In the genomic region with DNA sequence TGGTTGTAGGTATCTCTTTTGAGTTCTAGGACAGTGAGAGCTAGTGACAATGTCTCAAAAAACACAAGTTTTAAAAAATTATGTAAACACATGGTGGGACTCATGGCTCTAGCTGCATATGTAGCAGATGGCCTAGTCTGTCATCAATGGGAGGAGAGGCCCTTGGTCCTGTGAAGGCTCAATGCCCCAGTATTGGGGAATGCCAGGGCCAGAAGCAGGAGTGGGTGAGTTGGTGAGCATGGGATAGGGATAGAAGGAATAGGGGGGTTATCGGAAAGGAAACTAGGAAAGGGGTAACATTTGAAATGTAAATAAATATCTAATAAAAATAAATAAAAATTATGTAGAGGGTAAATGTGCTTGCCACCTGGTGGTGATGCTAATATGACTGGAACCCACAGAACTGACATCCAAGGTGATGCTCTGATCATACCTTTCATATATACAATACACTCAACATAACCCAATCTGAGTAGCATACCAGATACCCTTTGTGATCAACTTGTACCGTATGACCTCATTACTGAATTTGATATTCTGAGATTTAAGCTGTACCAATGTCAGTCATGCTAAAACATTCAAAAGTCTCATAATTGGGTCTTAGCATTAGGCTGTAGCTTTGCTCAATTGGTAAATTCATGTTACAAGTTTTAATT, we compare ENCODE assay signal across 17 mouse cellular contexts. TPM values are rescaled to one million over a fixed set of nuclear protein-coding genes. Genes with fewer than 3 reads are reported as not detected.
DNase-seq lines count a peak whose midpoint lies in the region; ATAC-seq lines count a peak whose summit lies in the region.
"Had no signal": no experiment of that assay in that cellular context is flagged by ENCODE, and none has a peak within 500 bp of the region (broad histone marks: within the 10 kb centered on the region; RNA-seq: fewer than 3 reads in every experiment).

No protein-coding gene starts in this region.

- 97% methylated on average over 2 of the region's 2 CpGs for WGBS in forebrain, embryonic 10.5 days
- WGBS in forebrain, embryonic 13.5 days = 95% methylated on average over 2 of the region's 2 CpGs
- WGBS in kidney, embryonic 14.5 days = 90% methylated on average over 2 of the region's 2 CpGs
- WGBS in kidney, embryonic 15.5 days = 89% methylated on average over 2 of the region's 2 CpGs
- 97% methylated on average over 2 of the region's 2 CpGs for WGBS in midbrain, embryonic 12.5 days
- 92% methylated on average over 2 of the region's 2 CpGs for WGBS in midbrain, embryonic 10.5 days

- no peak overlapping the region for H3K27ac ChIP-seq in forebrain, embryonic 10.5 days
- no peak overlapping the region for H3K27ac ChIP-seq in forebrain, embryonic 13.5 days
- no peak overlapping the region for H3K27ac ChIP-seq in kidney, embryonic 14.5 days (ENCODE audit: low read depth, low read length)
- H3K27ac ChIP-seq in kidney, embryonic 15.5 days = no peak overlapping the region
- no peak overlapping the region for H3K27ac ChIP-seq in midbrain, embryonic 12.5 days (replicated peaks)
- no peak overlapping the region for H3K27ac ChIP-seq in midbrain, embryonic 10.5 days (replicated peaks)
- H3K27ac ChIP-seq: limb, embryonic 13.5 days; macrophage had no signal

- no peak for ATAC-seq in forebrain, embryonic 13.5 days
- 0 out of 2 replicates have a peak, but pooled peaks have one; percentile 11 for ATAC-seq in kidney, embryonic 14.5 days (ENCODE audit: low FRiP score, low TSS enrichment)
- no peak for ATAC-seq in kidney, embryonic 15.5 days (replicated peaks; ENCODE audit: low FRiP score)
- ATAC-seq in midbrain, embryonic 12.5 days (ENCODE audit: low FRiP score, low read depth) = 0 out of 2 replicates have a peak, but pooled peaks have one; percentile 30
- ATAC-seq: CD4-positive, CD25-positive, alpha-beta regulatory T cell, adult 4 months had no signal

- no peak overlapping the region for H3K4me3 ChIP-seq in forebrain, embryonic 10.5 days
- no peak overlapping the region for H3K4me3 ChIP-seq in forebrain, embryonic 13.5 days
- no peak overlapping the region for H3K4me3 ChIP-seq in kidney, embryonic 14.5 days (ENCODE audit: low read length)
- H3K4me3 ChIP-seq in kidney, embryonic 15.5 days (replicated peaks) = no peak overlapping the region
- no peak overlapping the region for H3K4me3 ChIP-seq in midbrain, embryonic 12.5 days
- H3K4me3 ChIP-seq in midbrain, embryonic 10.5 days = no peak overlapping the region
- H3K4me3 ChIP-seq: limb, embryonic 13.5 days had no signal

- no peak overlapping the region for H3K9ac ChIP-seq in forebrain, embryonic 13.5 days
- no peak overlapping the region for H3K9ac ChIP-seq in kidney, embryonic 14.5 days (ENCODE audit: low read depth, low read length)
- no peak overlapping the region for H3K9ac ChIP-seq in kidney, embryonic 15.5 days
- no peak overlapping the region for H3K9ac ChIP-seq in midbrain, embryonic 12.5 days (replicated peaks)
- H3K9ac ChIP-seq: limb, embryonic 13.5 days; lung, embryonic 14.5 days had no signal

- H3K36me3 ChIP-seq in forebrain, embryonic 10.5 days (replicated peaks) = peaks cover 71% of the 10 kb centered on the region
- H3K36me3 ChIP-seq in forebrain, embryonic 13.5 days (ENCODE audit: poor library complexity, severe bottlenecking) = peaks cover 57% of the 10 kb centered on the region
- peaks cover 58% of the 10 kb centered on the region for H3K36me3 ChIP-seq in kidney, embryonic 14.5 days (ENCODE audit: control insufficient read depth, insufficient read depth, low read length)
- H3K36me3 ChIP-seq in kidney, embryonic 15.5 days = peaks cover 60% of the 10 kb centered on the region
- peaks cover 58% of the 10 kb centered on the region for H3K36me3 ChIP-seq in midbrain, embryonic 12.5 days
- peaks cover 67% of the 10 kb centered on the region for H3K36me3 ChIP-seq in midbrain, embryonic 10.5 days

- no peak overlapping the region for H3K4me2 ChIP-seq in forebrain, embryonic 13.5 days
- H3K4me2 ChIP-seq in kidney, embryonic 14.5 days (replicated peaks; ENCODE audit: low read depth, low read length) = no peak overlapping the region
- H3K4me2 ChIP-seq in kidney, embryonic 15.5 days = no peak overlapping the region
- H3K4me2 ChIP-seq in midbrain, embryonic 12.5 days (replicated peaks) = no peak overlapping the region
- H3K4me2 ChIP-seq: limb, embryonic 13.5 days; lung, embryonic 14.5 days had no signal

- no peaks in the 10 kb centered on the region for H3K9me3 ChIP-seq in forebrain, embryonic 10.5 days
- H3K9me3 ChIP-seq in forebrain, embryonic 13.5 days (replicated peaks) = no peaks in the 10 kb centered on the region
- H3K9me3 ChIP-seq in kidney, embryonic 14.5 days (ENCODE audit: control insufficient read depth, low read length) = no peaks in the 10 kb centered on the region
- no peaks in the 10 kb centered on the region for H3K9me3 ChIP-seq in kidney, embryonic 15.5 days (replicated peaks)
- no peaks in the 10 kb centered on the region for H3K9me3 ChIP-seq in midbrain, embryonic 12.5 days
- no peaks in the 10 kb centered on the region for H3K9me3 ChIP-seq in midbrain, embryonic 10.5 days (replicated peaks)
- H3K9me3 ChIP-seq: limb, embryonic 13.5 days had no signal

- H3K4me1 ChIP-seq in forebrain, embryonic 10.5 days = peaks cover 4% of the 10 kb centered on the region
- H3K4me1 ChIP-seq in forebrain, embryonic 13.5 days = no peaks in the 10 kb centered on the region
- H3K4me1 ChIP-seq in kidney, embryonic 14.5 days (ENCODE audit: control insufficient read depth, insufficient read depth, low read length) = no peaks in the 10 kb centered on the region
- no peaks in the 10 kb centered on the region for H3K4me1 ChIP-seq in kidney, embryonic 15.5 days
- no peaks in the 10 kb centered on the region for H3K4me1 ChIP-seq in midbrain, embryonic 12.5 days
- H3K4me1 ChIP-seq in midbrain, embryonic 10.5 days = no peaks in the 10 kb centered on the region
- H3K4me1 ChIP-seq: limb, embryonic 13.5 days had no signal

- H3K27me3 ChIP-seq in forebrain, embryonic 10.5 days (ENCODE audit: poor library complexity, severe bottlenecking) = no peaks in the 10 kb centered on the region
- no peaks in the 10 kb centered on the region for H3K27me3 ChIP-seq in forebrain, embryonic 13.5 days
- H3K27me3 ChIP-seq in kidney, embryonic 14.5 days (ENCODE audit: control insufficient read depth, insufficient read depth, low read length) = no peaks in the 10 kb centered on the region
- H3K27me3 ChIP-seq in kidney, embryonic 15.5 days = no peaks in the 10 kb centered on the region
- H3K27me3 ChIP-seq in midbrain, embryonic 12.5 days = no peaks in the 10 kb centered on the region
- H3K27me3 ChIP-seq in midbrain, embryonic 10.5 days (ENCODE audit: low read depth, poor library complexity, severe bottlenecking) = no peaks in the 10 kb centered on the region
- H3K27me3 ChIP-seq: limb, embryonic 13.5 days had no signal

- peak; percentile 12 for DNase-seq in forebrain, embryonic 10.5 days (ENCODE audit: extremely low spot score, low spot score)
- DNase-seq in midbrain, embryonic 10.5 days (ENCODE audit: low spot score) = no peak
- DNase-seq in gastrocnemius, postnatal 4 days (ENCODE audit: low spot score in 2 of 2) = no peak
- DNase-seq in urinary bladder, postnatal 25 days (ENCODE audit: low spot score) = no peak
- DNase-seq: adrenal gland, adult 2 months; cerebellum, postnatal 10 days; heart, postnatal 14 days; kidney, postnatal 25 days; lung, embryonic 14.5 days; spleen, adult 18-20 months had no signal

RNA-seq across cellular contexts. Expression of a gene that starts 12.6 kb away (rescaled TPM):
- polyA plus RNA-seq in forebrain, embryonic 10.5 days (2016; fragmentation: Nextera tagmentation; extraction: Ambion mirVana) = 99.3 and 107 TPM in 2 replicates
- polyA plus RNA-seq in forebrain, embryonic 13.5 days (2015; fragmentation: Nextera tagmentation; extraction: Ambion mirVana) = 86.3 and 95.3 TPM in 2 replicates
- polyA plus RNA-seq in kidney, embryonic 14.5 days (2014; fragmentation: Nextera tagmentation; extraction: Ambion mirVana) = 88.7 and 136 TPM in 2 replicates
- 99.6 and 101 TPM in 2 replicates for polyA plus RNA-seq in kidney, embryonic 15.5 days (2015; fragmentation: Nextera tagmentation; extraction: Ambion mirVana)
- 122 and 125 TPM in 2 replicates for polyA plus RNA-seq in midbrain, embryonic 12.5 days (2016; fragmentation: Nextera tagmentation; extraction: Ambion mirVana)
- polyA plus RNA-seq in midbrain, embryonic 10.5 days (2016; fragmentation: Nextera tagmentation; extraction: Ambion mirVana) = 98.2 and 106 TPM in 2 replicates
- total RNA-seq in gastrocnemius, postnatal 4 days (2021) = 10 to 100 TPM; 35.7 to 54.3 TPM

Comparison
In these comparisons a context has a peak if more than half of its experiments do, and no peak if none do; other contexts are left out.
1. ATAC-seq: peak in kidney, embryonic 14.5 days (single experiment) and midbrain, embryonic 12.5 days (single experiment); none in forebrain, embryonic 13.5 days (single experiment) and kidney, embryonic 15.5 days (single experiment).